Mouse (Mus musculus) midbrain, embryonic 16.5 days (tissue): ENCODE measurements around the gene Mfap3l. TPM values are rescaled to one million over a fixed set of nuclear protein-coding genes. Genes with fewer than 3 reads are reported as not detected.
A peak's percentile ranks its signal among the peaks of the same experiment; 100 is the strongest.

Experiments used
- ATAC-seq: fragments of 200-750 bp; cut with Nextera tagmentation; 2 replicates; pipeline ENCODE4 v1.8.0; 2017; ENCODE audit warnings: moderate TSS enrichment
- H3K27ac ChIP-seq: fragments of 300-500 bp; sonication (generic); 2 replicates; pipeline ENCODE4 v1.5.1; 2014; ENCODE audit warnings: mild to moderate bottlenecking, low read length, mixed read lengths
- H3K27me3 ChIP-seq: fragments of 300-500 bp; sonication (generic); 2 replicates; pipeline ENCODE4 v1.6.1; 2014; ENCODE audit warnings: low read depth, low read length, mixed read lengths; ENCODE audit not compliant: control insufficient read depth, insufficient read depth
- H3K36me3 ChIP-seq: fragments of 300-500 bp; sonication (generic); 2 replicates; pipeline ENCODE4 v1.6.1; 2014; ENCODE audit warnings: mild to moderate bottlenecking, low read length, moderate library complexity, mixed read lengths; ENCODE audit not compliant: control insufficient read depth, insufficient read depth
- H3K4me1 ChIP-seq: fragments of 300-500 bp; sonication (generic); 2 replicates; pipeline ENCODE4 v1.6.1; 2014; ENCODE audit warnings: mild to moderate bottlenecking, low read length, mixed read lengths; ENCODE audit not compliant: control insufficient read depth, insufficient read depth
- H3K4me2 ChIP-seq: fragments of 300-500 bp; sonication (generic); 2 replicates; pipeline ENCODE4 v1.6.1; 2014; ENCODE audit warnings: mild to moderate bottlenecking, low read length, mixed read lengths
- H3K4me3 ChIP-seq: fragments of 300-500 bp; sonication (generic); 2 replicates; pipeline ENCODE4 v1.5.1; 2014; ENCODE audit warnings: low read depth, mild to moderate bottlenecking, low read length, moderate library complexity, mixed read lengths
- H3K9ac ChIP-seq: fragments of 300-500 bp; sonication (generic); 2 replicates; pipeline ENCODE4 v1.6.1; 2014; ENCODE audit warnings: low read depth, low read length, mixed read lengths
- H3K9me3 ChIP-seq: fragments of 300-500 bp; sonication (generic); replicated peaks from 2 replicates; pipeline ENCODE4 v1.6.1; 2014; ENCODE audit warnings: mild to moderate bottlenecking, low read length, mixed read lengths; ENCODE audit not compliant: control insufficient read depth, poor library complexity, severe bottlenecking
- WGBS: fragments of 180-500 bp; shearing (Covaris S2); extraction: QIAGEN DNeasy Blood & Tissue Kit; methylation state at CpG from one replicate; pipeline ENCODE4 v1.1.7; 2014; 5-methylcytosine and 5-hydroxymethylcytosine counted together
- polyA plus RNA-seq: library from polyadenylated mRNA; unstranded; fragments of >200 nt; fragmentation: Nextera tagmentation; extraction: Ambion mirVana; gene quantifications from 2 replicates; pipeline ENCODE4 v1.2.1, GENCODE M21; 2015

The Mfap3l gene
- polyA plus RNA-seq, 1 experiment from 2014 or later = 2.7 TPM

GRCm38 (mm10) chr8:60624722-60625121 is 7.9 kb upstream of the Mfap3l start:
- no peak overlapping the region for H3K27ac ChIP-seq
- no peaks in the 10 kb centered on the region for H3K36me3 ChIP-seq
- peaks cover 3% of the 10 kb centered on the region; the same call in 1 of the 2 replicates for H3K27me3 ChIP-seq
- H3K9me3 ChIP-seq = no peaks in the 10 kb centered on the region
- no peak overlapping the region for H3K9ac ChIP-seq
- H3K4me3 ChIP-seq = no peak overlapping the region
- no peak for ATAC-seq
- no peaks in the 10 kb centered on the region for H3K4me1 ChIP-seq
- H3K4me2 ChIP-seq = no peak overlapping the region
- WGBS = 87% methylated on average over 7 of the region's 7 CpGs

GRCm38 (mm10) chr8:60627937-60628336 is 4.7 kb upstream of the Mfap3l start:
- Histone ChIP-seq H3K4me1 (no peaks in the 10 kb centered on the region), H3K9me3 (no peaks in the 10 kb centered on the region), H3K27me3 (peaks cover 5% of the 10 kb centered on the region; the same call in 1 of the 2 replicates), H3K9ac (no peak overlapping the region), H3K27ac (no peak overlapping the region), H3K36me3 (no peaks in the 10 kb centered on the region), H3K4me2 (no peak overlapping the region), H3K4me3 (no peak overlapping the region)
- ATAC-seq = no peak
- 74% methylated on average over 3 of the region's 3 CpGs for WGBS

- Histone ChIP-seq H3K4me1 (peaks cover 8% of the 10 kb centered on the region), H3K27me3 (peaks cover 5% of the 10 kb centered on the region; the same call in 1 of the 2 replicates), H3K27ac (no peak overlapping the region), H3K9ac (no peak overlapping the region), H3K4me2 (no peak overlapping the region), H3K9me3 (no peaks in the 10 kb centered on the region), H3K4me3 (no peak overlapping the region), H3K36me3 (no peaks in the 10 kb centered on the region)
- no peak for ATAC-seq
- WGBS = 63% methylated on average over 4 of the region's 4 CpGs
These were observed 3.6 kb upstream of the Mfap3l start for GRCm38 (mm10) chr8:60629059-60629458.

- ATAC-seq = peak; percentile 34
- Histone ChIP-seq H3K4me1 (peaks cover 10% of the 10 kb centered on the region), H3K27me3 (peaks cover 5% of the 10 kb centered on the region; the same call in 1 of the 2 replicates), H3K27ac (peak overlapping the region; percentile 38; the same call in 1 of the 2 replicates), H3K9ac (peak overlapping the region; percentile 36), H3K36me3 (no peaks in the 10 kb centered on the region), H3K4me2 (peak overlapping the region; percentile 99), H3K4me3 (peak overlapping the region; percentile 43), H3K9me3 (no peaks in the 10 kb centered on the region)
- WGBS = under 1% methylated on average over 13 of the region's 13 CpGs
These were observed 1.1 kb upstream of the Mfap3l start for GRCm38 (mm10) chr8:60631504-60631934.

GRCm38 (mm10) chr8:60632933-60633655 is 467 bp downstream of the Mfap3l start:
- H3K27ac ChIP-seq = peak overlapping the region; percentile 81
- H3K9ac ChIP-seq = peak overlapping the region; percentile 79
- no peaks in the 10 kb centered on the region for H3K36me3 ChIP-seq
- H3K4me1 ChIP-seq = peaks cover 10% of the 10 kb centered on the region
- H3K4me2 ChIP-seq = peak overlapping the region; percentile 99
- peaks cover 5% of the 10 kb centered on the region; the same call in 1 of the 2 replicates for H3K27me3 ChIP-seq
- H3K4me3 ChIP-seq = peak overlapping the region; percentile 79
- under 1% methylated on average over 52 of the region's 56 CpGs for WGBS
- no peaks in the 10 kb centered on the region; the same call in 1 of the 2 replicates for H3K9me3 ChIP-seq
- ATAC-seq = peak; percentile 6

- Histone ChIP-seq H3K36me3 (no peaks in the 10 kb centered on the region), H3K27me3 (no peaks in the 10 kb centered on the region; the same call in 1 of the 2 replicates), H3K4me3 (no peak overlapping the region), H3K4me2 (no peak overlapping the region), H3K9me3 (peaks cover 2% of the 10 kb centered on the region; the same call in 1 of the 2 replicates), H3K4me1 (peaks cover 10% of the 10 kb centered on the region), H3K27ac (no peak overlapping the region), H3K9ac (no peak overlapping the region)
- WGBS = 78% methylated on average over 2 of the region's 2 CpGs
- ATAC-seq = no peak
These were observed 2.3 kb downstream of the Mfap3l start for GRCm38 (mm10) chr8:60634921-60635320.

GRCm38 (mm10) chr8:60635846-60636245 is 3.2 kb downstream of the Mfap3l start:
- no peaks in the 10 kb centered on the region for H3K36me3 ChIP-seq
- H3K4me3 ChIP-seq = no peak overlapping the region
- ATAC-seq = no peak
- H3K4me1 ChIP-seq = peaks cover 10% of the 10 kb centered on the region
- H3K9me3 ChIP-seq = peaks cover 2% of the 10 kb centered on the region; the same call in 1 of the 2 replicates
- no peak overlapping the region for H3K4me2 ChIP-seq
- H3K9ac ChIP-seq = no peak overlapping the region
- H3K27ac ChIP-seq = no peak overlapping the region
- H3K27me3 ChIP-seq = no peaks in the 10 kb centered on the region

- Histone ChIP-seq H3K36me3 (no peaks in the 10 kb centered on the region), H3K4me1 (no peaks in the 10 kb centered on the region), H3K9ac (no peak overlapping the region), H3K4me2 (no peak overlapping the region), H3K27me3 (no peaks in the 10 kb centered on the region), H3K27ac (no peak overlapping the region), H3K4me3 (no peak overlapping the region), H3K9me3 (peaks cover 4% of the 10 kb centered on the region; the same call in 1 of the 2 replicates)
- WGBS = 93% methylated on average over 17 of the region's 17 CpGs
- no peak for ATAC-seq
These were observed 7.4 kb downstream of the Mfap3l start for GRCm38 (mm10) chr8:60640046-60640445.

- no peak overlapping the region for H3K9ac ChIP-seq
- 78% methylated on average over 6 of the region's 6 CpGs for WGBS
- H3K4me3 ChIP-seq = no peak overlapping the region
- no peaks in the 10 kb centered on the region for H3K27me3 ChIP-seq
- no peak overlapping the region for H3K27ac ChIP-seq
- H3K4me2 ChIP-seq = no peak overlapping the region
- H3K36me3 ChIP-seq = no peaks in the 10 kb centered on the region
- 0 out of 2 replicates have a peak, but pooled peaks cover 4% of the 10 kb centered on the region for H3K9me3 ChIP-seq
- no peaks in the 10 kb centered on the region for H3K4me1 ChIP-seq
- no peak for ATAC-seq
These were observed 10.9 kb downstream of the Mfap3l start for GRCm38 (mm10) chr8:60643416-60644020.
